Mouse (Mus musculus): ENCODE measurements at regions not wholly inside any gene's neighbourhood (a gene's known extent, or its start where the extent isn't known, plus 50 kb on each side); places are given as distances from the start of the nearest gene placed in this dataset.

DNA sequence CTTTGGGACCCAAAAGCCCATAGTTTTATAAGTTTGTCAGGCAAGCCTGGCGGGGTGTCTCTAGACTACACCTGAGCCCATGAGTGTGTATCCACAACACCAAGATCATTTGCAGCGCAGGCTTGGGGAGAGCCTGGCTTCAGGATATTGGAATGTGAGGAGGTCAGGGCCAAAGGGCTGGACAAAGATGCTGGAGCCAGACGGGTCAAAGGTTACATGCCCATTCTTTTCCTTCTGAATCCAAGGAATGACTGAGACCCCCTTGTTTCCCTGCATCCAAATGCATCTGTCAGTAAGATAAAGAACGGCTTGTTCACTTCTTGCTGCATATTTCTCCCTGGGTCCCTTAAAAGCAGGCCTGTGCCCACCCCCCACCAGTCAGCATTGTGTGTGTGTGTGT is 160.9 kb upstream of the Lmo4 start:
- 50% methylated on average over 4 of the region's 4 CpGs for WGBS
- H3K36me3 ChIP-seq (ENCODE audit: control insufficient read depth, insufficient read depth, low read length): no peaks in the 10 kb centered on the region
- H3K4me1 ChIP-seq (ENCODE audit: control insufficient read depth, insufficient read depth, low read depth, low read length): peaks cover 6% of the 10 kb centered on the region
- ATAC-seq: no peak
- H3K4me2 ChIP-seq (ENCODE audit: low read length): no peak overlapping the region
- H3K9me3 ChIP-seq (ENCODE audit: control insufficient read depth, low read length): no peaks in the 10 kb centered on the region
- no peak overlapping the region for H3K9ac ChIP-seq (ENCODE audit: low read depth, low read length)
- H3K4me3 ChIP-seq (ENCODE audit: low read length): no peak overlapping the region
- peaks cover 2% of the 10 kb centered on the region; the same call in 1 of the 2 replicates for H3K27me3 ChIP-seq (replicated peaks; ENCODE audit: control insufficient read depth, insufficient read depth, low read length)
- no peak overlapping the region for H3K27ac ChIP-seq (ENCODE audit: low read depth, low read length)

GRCm38 (mm10) chr3:144362472-144362871 is 157.5 kb upstream of the Lmo4 start:
- Histone ChIP-seq H3K27ac (ENCODE audit: low read depth, low read length) (no peak overlapping the region), H3K4me3 (ENCODE audit: low read length) (no peak overlapping the region), H3K4me2 (ENCODE audit: low read length) (no peak overlapping the region), H3K9ac (ENCODE audit: low read depth, low read length) (no peak overlapping the region), H3K4me1 (ENCODE audit: control insufficient read depth, insufficient read depth, low read depth, low read length) (no peaks in the 10 kb centered on the region), H3K27me3 (replicated peaks; ENCODE audit: control insufficient read depth, insufficient read depth, low read length) (peaks cover 2% of the 10 kb centered on the region; the same call in 1 of the 2 replicates), H3K36me3 (ENCODE audit: control insufficient read depth, insufficient read depth, low read length) (no peaks in the 10 kb centered on the region), H3K9me3 (ENCODE audit: control insufficient read depth, low read length) (no peaks in the 10 kb centered on the region)
- no peak for ATAC-seq
- 64% methylated on average over 10 of the region's 10 CpGs for WGBS

DNA sequence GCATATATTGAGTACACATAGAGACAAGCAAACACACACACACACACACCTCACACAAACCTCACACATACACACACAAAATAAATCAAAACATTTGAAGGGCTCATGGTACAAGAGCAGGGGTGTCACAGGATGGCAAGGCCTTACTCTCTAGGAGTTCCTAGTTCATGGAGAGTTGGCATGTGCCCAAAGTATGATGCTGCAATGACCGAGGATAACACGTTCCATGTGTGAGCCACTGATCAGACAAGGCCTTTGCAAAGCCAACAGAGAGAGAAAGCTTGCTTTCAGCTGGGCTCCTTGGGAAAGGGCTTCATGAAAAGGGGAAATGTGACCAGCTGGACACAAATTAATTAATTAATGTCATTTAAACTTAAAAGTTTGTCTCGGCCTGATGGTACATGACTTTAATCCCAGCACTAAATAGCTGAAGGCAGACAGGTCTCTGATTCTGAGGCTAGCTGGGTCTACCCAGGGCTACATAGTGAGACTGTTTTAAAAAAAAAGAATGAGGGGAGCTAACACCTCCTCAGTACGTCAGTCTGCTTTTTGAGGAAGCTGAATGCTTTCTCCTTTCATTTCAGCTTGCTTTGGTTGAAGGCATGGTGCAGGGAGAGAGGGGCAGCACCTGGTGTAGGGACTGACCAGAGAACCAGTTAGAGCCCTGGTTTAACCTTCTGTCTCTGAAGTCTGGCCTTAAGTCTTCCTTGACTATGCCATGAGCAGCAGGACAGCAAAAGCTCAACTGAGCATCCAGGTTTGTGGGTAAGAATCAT is 156.4 kb upstream of the Lmo4 start:
- Histone ChIP-seq H3K9ac (ENCODE audit: low read depth, low read length) (no peak overlapping the region), H3K9me3 (ENCODE audit: control insufficient read depth, low read length) (no peaks in the 10 kb centered on the region), H3K4me2 (ENCODE audit: low read length) (no peak overlapping the region), H3K4me3 (ENCODE audit: low read length) (no peak overlapping the region), H3K36me3 (ENCODE audit: control insufficient read depth, insufficient read depth, low read length) (no peaks in the 10 kb centered on the region), H3K27me3 (replicated peaks; ENCODE audit: control insufficient read depth, insufficient read depth, low read length) (peaks cover 2% of the 10 kb centered on the region; the same call in 1 of the 2 replicates), H3K4me1 (ENCODE audit: control insufficient read depth, insufficient read depth, low read depth, low read length) (no peaks in the 10 kb centered on the region), H3K27ac (ENCODE audit: low read depth, low read length) (no peak overlapping the region)
- ATAC-seq: no peak
- 85% methylated on average over 4 of the region's 4 CpGs for WGBS

DNA sequence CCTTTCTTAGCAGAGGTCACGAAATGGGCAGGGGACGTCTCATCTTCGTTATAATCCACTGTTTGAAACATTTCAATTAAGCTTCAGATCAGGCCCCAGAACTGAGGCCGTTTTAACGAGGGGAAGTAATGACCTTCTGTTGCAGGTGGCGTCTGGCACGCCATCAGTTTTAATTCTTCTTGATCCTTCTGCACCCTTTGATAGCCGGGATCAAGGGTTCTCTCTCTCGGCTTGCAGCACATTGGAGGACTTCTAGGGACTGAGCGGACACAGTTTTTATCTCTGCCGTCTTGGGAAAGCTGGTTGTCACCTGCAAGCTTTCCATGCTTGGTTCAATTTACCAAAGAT is 151.9 kb upstream of the Lmo4 start:
- Histone ChIP-seq H3K9ac (ENCODE audit: low read depth, low read length) (no peak overlapping the region), H3K4me3 (ENCODE audit: low read length) (no peak overlapping the region), H3K4me1 (ENCODE audit: control insufficient read depth, insufficient read depth, low read depth, low read length) (no peaks in the 10 kb centered on the region), H3K27ac (ENCODE audit: low read depth, low read length) (no peak overlapping the region), H3K27me3 (replicated peaks; ENCODE audit: control insufficient read depth, insufficient read depth, low read length) (no peaks in the 10 kb centered on the region), H3K36me3 (ENCODE audit: control insufficient read depth, insufficient read depth, low read length) (no peaks in the 10 kb centered on the region), H3K4me2 (ENCODE audit: low read length) (no peak overlapping the region), H3K9me3 (ENCODE audit: control insufficient read depth, low read length) (no peaks in the 10 kb centered on the region)
- whole genome bisulfite sequencing: 62% methylated on average over 11 of the region's 11 CpGs
- ATAC-seq: no peak

GRCm38 (mm10) chr3:144356103-144356947 is 151.3 kb upstream of the Lmo4 start:
- no peaks in the 10 kb centered on the region for H3K36me3 ChIP-seq (ENCODE audit: control insufficient read depth, insufficient read depth, low read length)
- H3K9me3 ChIP-seq (ENCODE audit: control insufficient read depth, low read length): no peaks in the 10 kb centered on the region
- H3K4me1 ChIP-seq (ENCODE audit: control insufficient read depth, insufficient read depth, low read depth, low read length): no peaks in the 10 kb centered on the region
- ATAC-seq: no peak
- WGBS: 66% methylated on average over 17 of the region's 17 CpGs
- H3K4me2 ChIP-seq (ENCODE audit: low read length): no peak overlapping the region
- H3K27me3 ChIP-seq (replicated peaks; ENCODE audit: control insufficient read depth, insufficient read depth, low read length): no peaks in the 10 kb centered on the region
- H3K9ac ChIP-seq (ENCODE audit: low read depth, low read length): no peak overlapping the region
- no peak overlapping the region for H3K27ac ChIP-seq (ENCODE audit: low read depth, low read length)
- H3K4me3 ChIP-seq (ENCODE audit: low read length): no peak overlapping the region

DNA sequence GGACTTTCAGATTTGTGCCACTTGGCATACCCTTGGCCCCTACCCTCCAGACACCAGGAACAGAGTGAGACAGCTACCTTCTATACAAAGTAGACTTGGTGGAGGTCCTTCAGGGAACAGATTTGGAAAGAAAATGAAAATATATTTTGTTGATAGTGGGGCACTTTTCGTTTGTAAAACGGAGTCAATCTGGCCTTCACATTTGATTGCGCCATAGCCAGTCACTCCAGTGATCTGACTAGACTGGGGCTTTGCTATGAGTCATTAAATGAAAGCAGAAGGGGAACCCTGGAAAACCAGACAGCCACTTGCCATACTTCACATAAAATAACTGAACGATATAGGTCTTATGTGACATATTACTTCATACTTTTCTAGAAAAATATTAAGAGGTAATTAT is 147.5 kb upstream of the Lmo4 start:
- Histone ChIP-seq H3K4me3 (ENCODE audit: low read length) (no peak overlapping the region), H3K4me1 (ENCODE audit: control insufficient read depth, insufficient read depth, low read depth, low read length) (no peaks in the 10 kb centered on the region), H3K9ac (ENCODE audit: low read depth, low read length) (no peak overlapping the region), H3K27ac (ENCODE audit: low read depth, low read length) (no peak overlapping the region), H3K9me3 (ENCODE audit: control insufficient read depth, low read length) (no peaks in the 10 kb centered on the region), H3K36me3 (ENCODE audit: control insufficient read depth, insufficient read depth, low read length) (no peaks in the 10 kb centered on the region), H3K27me3 (replicated peaks; ENCODE audit: control insufficient read depth, insufficient read depth, low read length) (no peaks in the 10 kb centered on the region), H3K4me2 (ENCODE audit: low read length) (no peak overlapping the region)
- WGBS: 93% methylated on average over 4 of the region's 4 CpGs
- ATAC-seq: no peak

DNA sequence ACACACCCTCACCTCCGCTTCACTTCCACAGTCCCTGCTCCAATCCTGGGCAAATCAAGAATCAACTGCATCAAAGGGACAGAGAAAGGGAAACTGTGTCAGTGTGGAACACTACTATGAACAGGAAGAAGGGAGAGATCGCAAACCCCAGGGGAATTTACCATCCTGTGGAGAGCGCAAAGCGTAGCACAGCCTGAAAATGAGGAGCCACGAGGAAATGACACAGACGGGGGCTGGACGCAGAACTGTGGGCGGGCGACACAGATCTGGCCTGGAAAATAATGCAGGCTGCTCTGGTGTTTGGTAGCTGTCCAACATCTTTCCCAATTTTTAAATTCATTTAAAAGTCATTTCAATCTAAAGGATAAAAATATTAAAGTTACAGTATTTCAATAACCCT is 143.4 kb upstream of the Lmo4 start:
- Histone ChIP-seq H3K36me3 (ENCODE audit: control insufficient read depth, insufficient read depth, low read length) (no peaks in the 10 kb centered on the region), H3K4me3 (ENCODE audit: low read length) (no peak overlapping the region), H3K4me1 (ENCODE audit: control insufficient read depth, insufficient read depth, low read depth, low read length) (no peaks in the 10 kb centered on the region), H3K4me2 (ENCODE audit: low read length) (no peak overlapping the region), H3K9me3 (ENCODE audit: control insufficient read depth, low read length) (no peaks in the 10 kb centered on the region), H3K27me3 (replicated peaks; ENCODE audit: control insufficient read depth, insufficient read depth, low read length) (no peaks in the 10 kb centered on the region), H3K27ac (ENCODE audit: low read depth, low read length) (no peak overlapping the region), H3K9ac (ENCODE audit: low read depth, low read length) (no peak overlapping the region)
- ATAC-seq: no peak
- 69% methylated on average over 9 of the region's 9 CpGs for WGBS

- WGBS: 27% methylated on average over 3 of the region's 3 CpGs
- H3K27me3 ChIP-seq (replicated peaks; ENCODE audit: control insufficient read depth, insufficient read depth, low read length): no peaks in the 10 kb centered on the region
- ATAC-seq: no peak
Observed at GRCm38 (mm10) chr3:144335237-144335636, 130.2 kb upstream of the Lmo4 start.

GRCm38 (mm10) chr3:144334201-144334600 is 129.2 kb upstream of the Lmo4 start:
- H3K4me1 ChIP-seq (ENCODE audit: control insufficient read depth, insufficient read depth, low read depth, low read length): no peaks in the 10 kb centered on the region
- H3K9me3 ChIP-seq (ENCODE audit: control insufficient read depth, low read length): no peaks in the 10 kb centered on the region
- 90% methylated on average over 5 of the region's 5 CpGs for WGBS
- no peak for ATAC-seq
- no peak overlapping the region for H3K4me3 ChIP-seq (ENCODE audit: low read length)
- H3K27me3 ChIP-seq (replicated peaks; ENCODE audit: control insufficient read depth, insufficient read depth, low read length): no peaks in the 10 kb centered on the region
- no peak overlapping the region for H3K4me2 ChIP-seq (ENCODE audit: low read length)
- H3K36me3 ChIP-seq (ENCODE audit: control insufficient read depth, insufficient read depth, low read length): no peaks in the 10 kb centered on the region
- H3K9ac ChIP-seq (ENCODE audit: low read depth, low read length): no peak overlapping the region
- no peak overlapping the region for H3K27ac ChIP-seq (ENCODE audit: low read depth, low read length)

More at GRCm38 (mm10) chr3:144335237-144335636, 130.2 kb upstream of the Lmo4 start:
- H3K9ac ChIP-seq (ENCODE audit: low read depth, low read length): no peak overlapping the region
- no peak overlapping the region for H3K27ac ChIP-seq (ENCODE audit: low read depth, low read length)
- no peaks in the 10 kb centered on the region for H3K4me1 ChIP-seq (ENCODE audit: control insufficient read depth, insufficient read depth, low read depth, low read length)
- H3K4me2 ChIP-seq (ENCODE audit: low read length): no peak overlapping the region
- H3K4me3 ChIP-seq (ENCODE audit: low read length): no peak overlapping the region
- H3K9me3 ChIP-seq (ENCODE audit: control insufficient read depth, low read length): no peaks in the 10 kb centered on the region
- no peaks in the 10 kb centered on the region for H3K36me3 ChIP-seq (ENCODE audit: control insufficient read depth, insufficient read depth, low read length)

All from hindbrain, embryonic 16.5 days (tissue).